Mouse (Mus musculus) heart, adult 2 months (tissue): Measurements from ENCODE around the gene Ifi27l2b. TPM values are rescaled to one million over a fixed set of nuclear protein-coding genes. Genes with fewer than 3 reads are reported as not detected.
A peak's percentile ranks its signal among the peaks of the same experiment; 100 is the strongest.
"Not testable (repeated sequence)": the region's sequence is repeated elsewhere in the genome, so short reads cannot be mapped to it uniquely, and the experiment has no call there.

Experiments
- DNase-seq, 2 experiments: peaks; one replicate each; pipeline ENCODE4 v3.0.0; 2021
- H3K27ac ChIP-seq: fragments of 200-600 bp; 2 replicates; pipeline ENCODE4 v1.8.1; 2022
- H3K27me3 ChIP-seq: fragments of 200-500 bp; 2 replicates; pipeline ENCODE4 v1.6.1; 2012; ENCODE audit warnings: mild to moderate bottlenecking, low read length, inconsistent platforms, mixed read lengths; ENCODE audit not compliant: control insufficient read depth, insufficient read depth
- H3K36me3 ChIP-seq: fragments of 200-500 bp; 2 replicates; pipeline ENCODE4 v1.6.1; 2012; ENCODE audit warnings: low read length, inconsistent platforms; ENCODE audit not compliant: control insufficient read depth, insufficient read depth
- H3K4me1 ChIP-seq: fragments of 200-500 bp; 2 replicates; pipeline ENCODE4 v1.6.1; 2011; ENCODE audit warnings: low read length; ENCODE audit not compliant: control insufficient read depth, insufficient read depth
- H3K4me3 ChIP-seq: fragments of 200-600 bp; 2 replicates; pipeline ENCODE4 v1.8.1; 2022
- H3K79me2 ChIP-seq: fragments of 200-500 bp; replicated peaks from 2 replicates; pipeline ENCODE4 v1.6.1; 2012; ENCODE audit warnings: mild to moderate bottlenecking, inconsistent platforms, low read length, moderate library complexity, mixed read lengths; ENCODE audit not compliant: control insufficient read depth, insufficient read depth
- H3K9ac ChIP-seq: fragments of 200-500 bp; 2 replicates; pipeline ENCODE4 v1.6.1; 2012; ENCODE audit warnings: low read depth, mild to moderate bottlenecking, control low read depth, inconsistent platforms, low read length, mixed read lengths
- CTCF ChIP-seq: fragments of 200-600 bp; IDR thresholded peaks from 2 replicates; pipeline ENCODE4 v1.8.1; 2022; ENCODE audit warnings: antibody characterized with exemption, mild to moderate bottlenecking, moderate library complexity
- EP300 ChIP-seq: fragments of 200-500 bp; IDR thresholded peaks from 2 replicates; pipeline ENCODE4 v1.6.1; 2011; ENCODE audit warnings: low read depth, low read length, control low read depth; ENCODE audit not compliant: insufficient read depth
- POLR2A ChIP-seq: fragments of 200-500 bp; IDR thresholded peaks from 2 replicates; pipeline ENCODE4 v1.6.1; 2011; ENCODE audit warnings: mild to moderate bottlenecking, low read depth, low read length, control low read depth; ENCODE audit not compliant: insufficient read depth
- WGBS: fragments of 180-500 bp; shearing (Covaris S2); methylation state at CpG from one replicate; pipeline ENCODE4 v1.1.7; 2018; 5-methylcytosine and 5-hydroxymethylcytosine counted together
- intact Hi-C: fragments of 180-260 bp; cut with DNase I; formaldehyde crosslinking; loops from one replicate; pipeline ENCODE4 v1.15.1; 2025
- polyA plus RNA-seq: library from polyadenylated mRNA; depleted of rRNA; stranded (reverse); fragments of >200 nt; gene quantifications from 2 replicates; pipeline ENCODE4 v1.2.3, GENCODE M21; 2012
- total RNA-seq, 2 experiments: library from RNA; stranded (reverse); gene quantifications; 2 replicates each; pipeline ENCODE4 v1.2.3; 2021

The Ifi27l2b gene
- total and polyA plus RNA-seq, 3 experiments, result 0.29 TPM; not detected in 2

DNA sequence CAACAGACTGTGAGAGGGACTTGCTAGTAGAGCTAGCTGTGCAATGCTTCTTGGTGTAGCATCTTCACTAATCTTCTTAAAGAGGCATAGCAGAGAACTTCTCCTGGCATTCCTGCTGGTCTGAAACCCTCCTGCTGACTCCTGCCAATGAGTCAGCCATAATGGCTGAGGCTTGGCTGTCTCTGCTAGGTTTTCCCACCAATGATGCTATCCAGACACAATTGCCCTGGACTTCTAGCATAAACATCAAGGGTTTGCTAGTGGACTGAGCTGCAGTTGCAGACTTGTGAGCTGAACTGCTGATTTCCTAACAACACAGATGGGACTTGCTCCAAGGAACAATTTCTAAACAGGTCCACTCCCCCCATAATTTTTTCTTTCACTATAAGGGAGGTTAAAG is 3.7 kb downstream of the Ifi27l2b start:
- Histone ChIP-seq H3K36me3 (no peaks in the 10 kb centered on the region), H3K27me3 (no peaks in the 10 kb centered on the region), H3K4me3 (no peak overlapping the region), H3K4me1 (no peaks in the 10 kb centered on the region), H3K9ac (no peak overlapping the region), H3K79me2 (no peaks in the 10 kb centered on the region), H3K27ac (no peak overlapping the region)
- no peak for TF ChIP-seq CTCF
- TF ChIP-seq POLR2A, result no peak
- no peak for TF ChIP-seq EP300
- intact Hi-C loops, result no loop called here
- DNase-seq, result no peak

DNA sequence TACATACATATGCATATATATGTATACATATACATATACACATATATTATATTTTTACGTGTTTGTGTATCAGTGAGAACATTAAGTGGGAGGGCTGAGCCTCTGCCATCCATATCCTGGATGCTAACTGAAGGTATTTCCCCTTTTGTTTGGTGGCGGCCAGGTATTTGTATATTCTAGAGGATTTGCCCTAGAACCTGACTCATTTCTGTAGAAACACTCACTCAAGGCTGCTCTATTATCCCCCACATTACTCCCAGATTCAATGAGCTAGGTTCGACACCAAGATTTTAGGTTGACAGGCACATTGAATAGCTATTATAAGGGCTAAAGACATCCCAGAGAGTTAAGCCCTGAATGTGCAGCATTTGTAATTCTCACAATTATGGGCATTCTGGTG is 12.0 kb downstream of the Ifi27l2b start:
- DNase-seq, result no peak
- no peak overlapping the region for H3K27ac ChIP-seq
- no peak overlapping the region for H3K9ac ChIP-seq
- no peaks in the 10 kb centered on the region; the same call in 1 of the 2 replicates for H3K36me3 ChIP-seq
- TF ChIP-seq EP300 (no peak), POLR2A (no peak), CTCF (no peak)
- intact Hi-C loops, result no loop called here
- H3K4me1 ChIP-seq, result no peaks in the 10 kb centered on the region; the same call in 1 of the 2 replicates
- 82% methylated on average over 3 of the region's 3 CpGs for WGBS
- no peak overlapping the region for H3K4me3 ChIP-seq
- no peaks in the 10 kb centered on the region for H3K79me2 ChIP-seq
- no peaks in the 10 kb centered on the region for H3K27me3 ChIP-seq

- peak; percentile 27 to 35 for DNase-seq
- H3K27ac ChIP-seq, result peak overlapping the region; percentile 43
- H3K9ac ChIP-seq, H3K4me3 ChIP-seq, H3K4me1 ChIP-seq, H3K27me3 ChIP-seq, intact Hi-C loops, H3K36me3 ChIP-seq, H3K79me2 ChIP-seq: not testable (repeated sequence)
- 35% methylated on average over 5 of the region's 7 CpGs for WGBS
- TF ChIP-seq POLR2A, result 0 out of 2 replicates have a peak, but pooled peaks have one; percentile 31
These were observed 12.8 kb downstream of the Ifi27l2b start for GRCm38 (mm10) chr12:103444261-103444660.

DNA sequence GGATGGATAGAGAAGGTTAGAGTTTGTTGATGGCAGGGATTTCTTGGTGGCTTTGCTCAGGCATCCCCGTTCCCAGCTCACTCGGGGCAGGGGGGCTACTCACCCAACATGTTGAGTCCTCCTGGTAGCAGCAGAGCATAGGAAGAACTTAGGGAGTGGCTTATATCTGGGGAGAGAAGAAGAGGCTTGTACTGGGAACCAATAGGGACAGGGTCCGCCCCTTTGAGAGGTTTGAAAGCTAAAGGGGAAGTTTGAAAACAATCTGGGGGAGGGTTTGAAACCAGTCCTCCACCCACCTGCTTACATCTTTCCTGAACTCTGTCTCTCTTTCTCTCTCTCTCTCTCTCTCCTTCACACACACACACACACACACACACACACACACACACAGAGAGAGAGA is 13.5 kb downstream of the Ifi27l2b start, which contains the start of gene Ifi27l2a:
Ifi27l2a (minus strand) TSS at position 157 of the 400 bp plus-strand sequence.
- intact Hi-C loops, result no loop called here

GRCm38 (mm10) chr12:103437601-103438000 is 19.4 kb downstream of the Ifi27l2b start:
- H3K27ac ChIP-seq, result no peak overlapping the region

More for the DNA sequence above, 13.5 kb downstream of the Ifi27l2b start, which contains the start of gene Ifi27l2a:
- H3K4me3 ChIP-seq, result peak within 1 kb of the TSS; percentile 24
- H3K27me3 ChIP-seq, result no peaks in the 10 kb centered on the region
- no peak for TF ChIP-seq EP300
- peak; percentile 79 for TF ChIP-seq POLR2A
- TF ChIP-seq CTCF, result no peak
- peak within 1 kb of the TSS; percentile 75 for H3K9ac ChIP-seq
- WGBS, result 49% methylated on average over 3 of the region's 3 CpGs
- H3K4me1 ChIP-seq, result no peaks in the 10 kb centered on the region; the same call in 1 of the 2 replicates
- no peaks in the 10 kb centered on the region; the same call in 1 of the 2 replicates for H3K36me3 ChIP-seq
- H3K79me2 ChIP-seq, result no peaks in the 10 kb centered on the region
- peak; percentile 46 to 61 for DNase-seq
- peak within 1 kb of the TSS; percentile 43 for H3K27ac ChIP-seq

GRCm38 (mm10) chr12:103434861-103435260 is 22.2 kb downstream of the Ifi27l2b start:
- DNase-seq, result no peak
- Histone ChIP-seq H3K9ac (peak overlapping the region; percentile 62), H3K4me3 (peak overlapping the region; percentile 65), H3K36me3 (peaks cover 5% of the 10 kb centered on the region), H3K27ac (peak overlapping the region; percentile 98), H3K79me2 (no peaks in the 10 kb centered on the region), H3K27me3 (no peaks in the 10 kb centered on the region), H3K4me1 (peaks cover 7% of the 10 kb centered on the region)
- TF ChIP-seq CTCF, result no peak
- no peak for TF ChIP-seq POLR2A
- TF ChIP-seq EP300, result no peak
- intact Hi-C loops, result loop anchor here (5.0 kb wide), 1 partner anchor 97 kb away; the partner anchor contains the start of gene Ppp4r4

More at GRCm38 (mm10) chr12:103437601-103438000, 19.4 kb downstream of the Ifi27l2b start:
- Histone ChIP-seq H3K4me3 (no peak overlapping the region), H3K27me3 (no peaks in the 10 kb centered on the region), H3K36me3 (peaks cover 5% of the 10 kb centered on the region), H3K9ac (no peak overlapping the region; the same call in 1 of the 2 replicates), H3K4me1 (peaks cover 7% of the 10 kb centered on the region), H3K79me2 (no peaks in the 10 kb centered on the region)
- intact Hi-C loops, result no loop called here
- 89% methylated on average over 1 of the region's 1 CpGs for WGBS
- peak in 1 of 2 experiments; percentile 13 for DNase-seq
- TF ChIP-seq CTCF (no peak), EP300 (no peak), POLR2A (no peak)
